Mouse (Mus musculus) right cerebral cortex, adult 2 months (tissue): ENCODE data around the gene Lcn8.
A peak's percentile ranks its signal among the peaks of the same experiment; 100 is the strongest.

Experiments
- DNase-seq, 2 experiments: peaks; one replicate each; pipeline ENCODE4 v3.0.0; 2021 to 2022; ENCODE audit warnings: low spot score in 2 of 2

The Lcn8 gene

GRCm38 (mm10) chr2:25652902-25653301, at the start of gene Lcn8:
Lcn8 (plus strand) TSS chr2:25653120.
- DNase-seq = no peak

DNA sequence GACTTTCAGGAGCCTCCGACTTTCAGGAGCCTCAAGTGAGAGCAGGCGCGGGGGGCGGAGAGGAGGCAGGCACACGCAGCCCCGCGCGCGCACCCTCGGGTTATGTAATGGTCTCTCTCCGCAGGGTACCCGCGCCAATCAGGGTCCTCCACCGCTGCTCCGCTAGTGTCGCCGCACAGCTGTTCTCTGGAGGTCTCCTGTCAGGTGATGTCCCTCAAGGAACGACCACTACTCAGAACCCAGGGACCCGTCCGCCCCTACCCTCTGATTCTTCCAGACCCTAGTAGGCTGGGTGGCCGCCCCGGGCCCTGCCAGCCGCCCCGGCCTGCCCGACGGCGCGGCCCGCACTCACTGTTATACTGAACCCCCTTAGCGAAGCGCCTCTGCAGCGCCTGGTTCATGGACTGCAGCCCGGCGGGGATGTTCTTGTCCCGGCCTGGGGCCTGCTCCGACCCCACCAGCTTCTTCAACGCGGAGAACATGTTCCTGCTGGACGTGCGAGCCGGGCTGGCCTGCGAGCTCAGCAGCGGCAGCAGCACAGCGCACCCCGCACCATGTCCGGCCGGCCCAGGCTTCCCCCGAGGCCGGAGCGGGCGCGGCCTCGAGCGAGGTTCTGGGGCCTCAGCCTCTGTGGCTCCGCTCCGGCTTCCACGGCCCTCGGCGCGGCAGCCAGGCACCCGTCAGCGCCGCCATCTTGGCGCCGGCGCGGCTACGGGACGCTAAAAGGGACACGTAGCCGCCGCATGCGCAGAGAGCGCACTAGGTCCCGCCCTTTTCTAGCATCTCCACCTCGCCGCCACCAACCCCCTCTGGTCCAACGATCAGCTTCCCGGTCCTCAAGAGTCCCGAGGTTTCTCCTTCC, 44.9 kb upstream of the Lcn8 start, which contains the start of gene Rabl6:
Gene Rabl6, minus strand, starts transcription at position 761 of the 862 bp plus-strand sequence.
- peak; percentile 89 to 92 for DNase-seq

- DNase-seq = no peak
These were observed 44.2 kb upstream of the Lcn8 start for GRCm38 (mm10) chr2:25608671-25609070.

DNA sequence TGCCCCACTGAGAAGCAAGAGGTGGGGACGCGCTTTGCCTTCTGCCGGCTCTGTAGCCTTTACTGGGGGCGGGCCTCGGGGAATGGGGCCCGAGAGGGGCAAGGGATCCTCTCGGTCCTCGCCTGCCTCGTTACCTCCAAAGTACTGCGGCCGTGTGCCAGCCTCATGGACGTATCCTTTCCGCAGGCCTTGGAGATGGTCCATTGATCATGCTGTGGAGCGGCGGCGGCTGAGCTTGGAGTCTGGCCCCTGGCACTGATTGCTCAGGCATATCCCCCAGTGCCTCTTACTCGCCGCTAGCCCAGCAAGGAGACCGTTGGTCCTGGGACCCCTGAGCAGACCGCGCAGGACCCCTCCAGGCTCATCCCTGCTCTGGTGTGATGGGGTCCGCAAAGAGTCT, 36.5 kb upstream of the Lcn8 start:
- DNase-seq = no peak

DNA sequence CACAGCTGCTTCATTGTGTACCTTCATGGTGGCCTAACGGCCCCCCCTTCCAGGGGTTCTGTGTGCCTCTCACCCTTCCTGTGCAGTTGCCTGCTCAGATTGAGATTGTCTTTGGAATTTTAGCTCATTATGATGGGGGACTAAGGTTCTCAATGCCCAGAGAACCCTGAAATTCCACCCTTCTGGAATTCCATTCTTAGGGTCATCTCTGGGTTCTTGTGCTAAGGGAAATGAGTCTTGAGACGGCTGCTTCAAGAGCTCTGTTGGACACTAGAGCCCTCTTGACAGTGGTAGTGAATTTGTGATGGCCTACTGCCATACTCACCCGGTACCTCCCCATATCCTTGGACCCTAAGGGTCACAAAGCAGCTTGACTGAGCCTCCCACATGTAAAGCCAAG, 35.3 kb upstream of the Lcn8 start, which contains the start of gene Ccdc183:
Gene Ccdc183, minus strand, starts transcription at position 101 of the 400 bp plus-strand sequence.
- no peak for DNase-seq

DNA sequence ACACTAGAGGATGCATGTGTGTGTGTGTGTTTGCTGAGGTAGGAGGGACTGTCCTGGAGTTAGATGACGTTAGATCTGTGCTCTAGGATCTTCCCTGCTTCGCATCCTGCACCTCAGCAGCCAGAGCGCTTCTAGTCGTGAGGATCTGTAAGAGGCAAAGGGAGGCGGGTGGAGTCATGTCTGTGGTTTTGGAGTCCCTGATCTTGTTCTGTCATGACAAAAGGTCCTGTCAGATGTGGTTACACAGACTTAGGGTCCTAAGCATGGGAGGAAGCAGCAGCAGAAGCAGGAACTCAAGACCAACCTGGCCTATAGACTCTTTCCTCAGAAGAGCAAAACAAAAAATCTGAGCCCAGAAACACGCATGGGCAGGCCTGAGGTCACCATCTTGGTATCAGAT, 32.5 kb upstream of the Lcn8 start:
- DNase-seq = no peak

- no peak for DNase-seq
These were observed 32.1 kb upstream of the Lcn8 start for GRCm38 (mm10) chr2:25620852-25621228.

GRCm38 (mm10) chr2:25621229-25622200, 31.4 kb upstream of the Lcn8 start, which contains the start of gene Tmem141:
Tmem141 (minus strand) TSS chr2:25622005.
- peak; percentile 87 to 89 for DNase-seq

DNA sequence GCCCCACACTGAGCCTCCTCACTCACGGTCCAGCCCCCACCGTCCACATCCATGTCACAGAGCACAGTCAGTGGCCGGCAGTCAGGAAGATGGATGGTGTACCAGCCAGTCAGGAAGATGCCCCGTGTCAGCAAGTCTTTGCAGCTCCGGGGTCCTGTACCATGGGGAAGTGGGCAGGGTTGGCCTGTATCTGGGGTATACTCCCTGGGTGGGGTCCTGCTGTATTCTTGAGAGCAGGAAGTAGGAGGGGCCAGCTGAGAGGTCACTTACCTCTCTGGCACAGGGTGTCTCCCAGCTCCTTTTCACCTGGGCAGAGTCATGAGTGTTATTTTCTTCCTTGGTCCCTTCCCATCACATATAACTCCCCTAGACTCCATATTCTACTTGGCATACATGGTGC, 26.9 kb upstream of the Lcn8 start:
- no peak for DNase-seq

GRCm38 (mm10) chr2:25627811-25628210, 25.1 kb upstream of the Lcn8 start, which contains the start of gene Fcna:
Fcna (minus strand) TSS chr2:25628030.
- no peak for DNase-seq

- DNase-seq = no peak
These were observed 24.2 kb upstream of the Lcn8 start for GRCm38 (mm10) chr2:25628738-25629137.

- DNase-seq = no peak
These were observed 19.3 kb upstream of the Lcn8 start for GRCm38 (mm10) chr2:25633616-25634015.

DNA sequence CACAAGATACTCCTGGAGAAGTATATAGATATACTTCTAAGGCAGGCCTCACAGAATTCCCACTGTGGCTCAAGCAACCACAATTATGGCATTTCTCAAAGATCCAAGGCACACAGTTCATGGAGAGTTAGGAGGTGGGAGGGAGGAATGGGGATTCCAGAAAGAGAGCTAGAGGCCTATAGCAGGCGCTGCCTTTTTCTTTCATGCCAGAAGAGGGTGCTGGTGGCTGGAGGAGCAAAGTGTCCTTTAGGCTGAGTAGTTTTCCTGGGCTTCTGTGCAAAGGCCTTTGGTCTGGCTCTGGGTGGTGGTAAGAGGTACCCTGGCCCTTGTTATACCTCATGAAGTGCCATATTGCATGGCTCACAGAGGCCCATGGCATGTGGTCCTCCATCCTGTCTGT, 18.9 kb upstream of the Lcn8 start:
- DNase-seq = no peak

GRCm38 (mm10) chr2:25639890-25640289, 13.0 kb upstream of the Lcn8 start:
- DNase-seq = peak; percentile 35 to 49

DNA sequence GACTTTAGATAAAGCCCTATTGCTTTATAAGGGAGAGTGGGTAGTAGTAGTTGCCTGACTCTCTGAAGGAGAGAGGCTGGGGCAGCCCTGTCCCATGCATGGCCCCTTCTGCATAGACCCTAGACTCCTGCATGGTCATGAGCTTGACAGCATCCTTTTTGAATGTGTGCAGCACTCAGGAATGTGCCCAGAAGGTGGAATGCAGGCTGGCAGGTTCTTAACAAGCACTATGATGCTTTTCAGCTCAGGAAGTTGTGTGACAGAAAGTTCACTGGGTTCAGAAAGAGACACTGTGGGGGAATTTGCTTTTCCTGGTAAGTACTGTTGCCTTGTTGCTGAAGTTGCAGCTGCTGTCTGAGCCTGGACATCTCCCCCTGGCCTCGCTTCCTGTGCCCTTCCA, 1.6 kb downstream of the Lcn8 start:
- no peak for DNase-seq

DNA sequence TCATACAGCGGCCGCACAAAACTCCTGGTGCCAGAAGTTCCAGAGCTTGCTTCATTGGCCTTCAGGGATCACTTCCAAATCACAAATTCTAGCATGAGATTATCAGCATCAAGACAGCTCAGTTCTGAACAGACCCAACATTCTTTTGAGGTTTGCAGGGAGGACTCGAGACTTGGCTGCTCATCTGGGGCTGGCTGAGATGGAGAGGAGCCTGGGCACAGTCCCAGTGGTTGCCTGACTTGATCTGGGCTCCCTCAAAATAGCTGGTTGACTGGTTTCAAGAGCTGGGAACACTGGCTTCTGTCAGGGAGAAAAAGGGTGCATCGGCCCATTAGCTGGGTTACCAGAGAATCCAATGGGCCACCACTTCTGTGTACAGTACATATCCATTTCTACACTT, 3.8 kb downstream of the Lcn8 start:
- peak in 1 of 2 experiments; percentile 8 for DNase-seq

DNA sequence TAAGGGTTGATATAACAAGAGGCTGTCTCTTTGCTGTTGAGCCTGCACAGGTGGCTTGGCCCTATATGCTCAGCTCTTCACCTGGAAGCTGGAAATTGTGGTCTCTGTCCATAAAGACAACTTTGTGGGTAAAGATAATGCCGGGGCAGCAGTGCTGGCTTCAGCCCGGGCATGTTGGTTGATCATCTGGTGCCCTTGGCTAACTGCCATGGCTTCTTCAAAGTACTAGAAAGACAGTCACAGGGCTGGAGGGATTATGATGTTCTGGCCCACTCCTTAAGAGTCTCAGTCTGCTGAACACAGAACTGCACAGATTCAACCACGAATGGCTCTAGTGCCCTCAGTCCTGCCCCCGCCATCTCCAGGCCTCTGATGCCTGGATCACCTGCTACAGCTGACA, 4.3 kb downstream of the Lcn8 start:
- DNase-seq = no peak

- DNase-seq = no peak
These were observed 4.7 kb downstream of the Lcn8 start, which contains the start of gene Lcn5 for GRCm38 (mm10) chr2:25657652-25658051. Lcn5 (plus strand) TSS chr2:25657952.

DNA sequence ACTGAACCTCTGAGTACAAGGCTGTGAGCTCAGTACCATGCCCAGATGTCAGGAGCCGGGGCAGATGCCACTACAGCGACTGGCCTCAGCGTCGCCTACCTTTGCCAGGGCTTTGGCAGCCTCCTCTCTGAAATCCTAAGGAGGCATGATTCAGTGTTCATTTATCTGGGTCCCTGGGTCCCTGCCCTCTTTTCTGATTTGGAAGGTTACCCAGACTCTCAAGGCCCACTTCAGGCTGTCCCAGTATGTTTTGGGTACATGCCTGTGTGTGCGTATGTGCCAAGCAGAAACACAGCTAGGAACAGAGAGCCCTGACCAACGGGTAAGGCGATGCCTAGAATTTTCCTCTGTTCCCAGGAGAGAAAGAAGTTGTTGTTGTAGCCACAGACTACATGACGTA, 7.4 kb downstream of the Lcn8 start:
- no peak for DNase-seq

DNA sequence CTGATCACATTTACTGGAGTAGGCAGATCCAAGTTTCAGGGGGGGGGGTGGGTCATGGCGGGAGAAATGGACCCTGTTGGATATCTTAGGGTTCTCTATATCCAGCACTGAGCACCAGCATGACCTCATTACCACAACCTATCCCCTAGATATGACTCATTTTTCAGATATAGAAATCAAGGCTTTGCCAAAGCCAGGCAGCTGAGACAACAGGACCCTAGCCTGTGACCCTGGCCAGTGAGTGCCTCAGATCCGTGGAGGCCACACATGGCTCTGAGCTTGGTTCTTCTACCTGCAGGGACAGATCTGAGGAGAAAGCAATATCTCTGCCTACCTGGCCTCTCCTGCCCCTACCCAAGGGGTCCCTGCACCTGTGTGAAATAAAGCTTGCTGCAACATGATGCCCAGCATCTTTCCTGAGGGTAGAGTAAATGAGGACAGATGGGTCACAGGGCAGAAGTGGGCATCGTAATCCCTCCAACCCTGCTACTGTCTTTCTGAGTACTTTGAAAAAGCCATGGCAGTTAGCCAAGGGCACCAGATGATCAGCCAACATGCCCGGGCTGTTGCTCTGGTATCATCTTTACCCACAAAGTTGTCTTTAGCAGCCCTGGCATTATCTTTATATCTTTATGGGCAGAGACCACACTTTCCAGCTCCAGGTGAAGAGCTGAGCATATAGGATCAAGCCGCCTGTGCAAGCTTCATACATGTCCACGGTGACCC, 8.5 kb downstream of the Lcn8 start:
- DNase-seq = no peak

- DNase-seq = peak; percentile 47 to 50
These were observed 10.6 kb downstream of the Lcn8 start for GRCm38 (mm10) chr2:25663511-25663910.
